Mouse (Mus musculus): ENCODE measurements around the gene Cst6. TPM values are rescaled to one million over a fixed set of nuclear protein-coding genes. Genes with fewer than 3 reads are reported as not detected.

Cst6 gene
- polyA plus RNA-seq (2014; fragmentation: Illumina TruSeq; extraction: RNeasy Lipid Tissue Mini Kit (QIAGEN cat#74804)): not detected

DNA sequence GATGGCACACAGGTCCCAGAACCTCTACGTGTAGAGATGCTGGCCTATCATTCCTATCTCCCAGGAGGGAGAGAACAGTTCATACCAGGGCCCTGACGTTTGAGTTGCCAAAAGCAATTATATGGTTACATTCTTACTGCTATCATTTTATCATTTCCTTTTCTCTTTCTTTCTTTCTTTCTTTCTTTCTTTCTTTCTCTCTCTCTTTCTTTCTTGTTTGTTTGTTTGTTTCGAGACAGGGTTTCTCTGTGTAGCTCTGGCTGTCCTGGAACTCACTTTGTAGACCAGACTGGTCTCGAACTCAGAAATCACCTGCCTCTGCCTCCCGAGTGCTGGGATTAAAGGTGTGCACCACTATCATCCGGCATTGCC, at the start of gene Cst6:
Gene Cst6, minus strand, starts transcription at position 73 of the 372 bp plus-strand sequence.

DNA sequence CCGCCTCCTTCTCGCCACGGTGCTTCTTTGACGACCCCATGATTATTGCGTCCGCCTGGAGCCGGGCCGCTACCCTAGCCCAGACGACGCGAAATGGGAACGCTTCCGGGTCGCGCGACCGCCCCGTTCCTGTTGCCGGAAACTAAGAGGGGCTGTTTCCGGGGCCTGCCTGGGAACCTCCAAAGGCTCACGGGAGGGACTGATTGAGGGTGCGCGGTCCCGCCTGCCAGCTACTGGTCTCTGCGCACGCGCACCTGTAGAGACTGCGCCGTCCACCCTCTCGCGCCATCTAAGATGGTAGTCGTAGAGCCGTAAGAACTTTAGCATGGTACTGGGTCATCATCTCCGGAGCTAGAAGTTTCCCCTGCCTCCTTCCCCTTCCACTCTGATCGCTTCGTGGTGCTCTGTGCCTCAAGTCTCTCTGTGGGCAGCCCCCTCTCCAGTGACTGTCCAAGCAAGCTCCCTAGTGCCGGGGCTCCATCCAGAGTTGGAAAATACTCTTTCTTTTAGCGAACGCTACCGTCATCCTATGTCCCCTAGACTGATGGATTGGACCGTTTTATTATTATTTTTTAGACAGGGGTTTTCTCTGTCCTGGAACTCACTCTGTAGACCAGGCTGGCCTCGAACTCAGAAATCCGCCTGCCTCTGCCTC, 39.3 kb upstream of the Cst6 start, which contains the start of gene Sart1:
Gene Sart1, minus strand, starts transcription at position 116 of the 655 bp plus-strand sequence.

DNA sequence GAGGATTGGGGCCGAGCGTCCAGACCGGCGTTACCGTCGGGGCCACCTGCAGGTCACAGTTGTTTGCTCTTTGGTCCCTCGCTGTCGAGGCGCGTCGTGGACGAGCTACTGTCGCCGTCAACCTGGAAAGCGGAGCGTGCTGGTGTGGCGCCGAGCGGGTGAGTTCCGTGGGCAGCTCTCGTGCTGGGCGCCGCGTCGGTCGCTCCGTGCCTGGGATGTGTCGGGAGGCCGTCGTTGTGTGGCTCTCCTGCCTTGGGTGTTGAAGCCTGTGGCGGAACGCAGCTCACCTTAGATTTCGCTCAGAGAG, 17.6 kb upstream of the Cst6 start, which contains the start of gene Banf1:
Gene Banf1, minus strand, starts transcription at position 116 of the 307 bp plus-strand sequence.

DNA sequence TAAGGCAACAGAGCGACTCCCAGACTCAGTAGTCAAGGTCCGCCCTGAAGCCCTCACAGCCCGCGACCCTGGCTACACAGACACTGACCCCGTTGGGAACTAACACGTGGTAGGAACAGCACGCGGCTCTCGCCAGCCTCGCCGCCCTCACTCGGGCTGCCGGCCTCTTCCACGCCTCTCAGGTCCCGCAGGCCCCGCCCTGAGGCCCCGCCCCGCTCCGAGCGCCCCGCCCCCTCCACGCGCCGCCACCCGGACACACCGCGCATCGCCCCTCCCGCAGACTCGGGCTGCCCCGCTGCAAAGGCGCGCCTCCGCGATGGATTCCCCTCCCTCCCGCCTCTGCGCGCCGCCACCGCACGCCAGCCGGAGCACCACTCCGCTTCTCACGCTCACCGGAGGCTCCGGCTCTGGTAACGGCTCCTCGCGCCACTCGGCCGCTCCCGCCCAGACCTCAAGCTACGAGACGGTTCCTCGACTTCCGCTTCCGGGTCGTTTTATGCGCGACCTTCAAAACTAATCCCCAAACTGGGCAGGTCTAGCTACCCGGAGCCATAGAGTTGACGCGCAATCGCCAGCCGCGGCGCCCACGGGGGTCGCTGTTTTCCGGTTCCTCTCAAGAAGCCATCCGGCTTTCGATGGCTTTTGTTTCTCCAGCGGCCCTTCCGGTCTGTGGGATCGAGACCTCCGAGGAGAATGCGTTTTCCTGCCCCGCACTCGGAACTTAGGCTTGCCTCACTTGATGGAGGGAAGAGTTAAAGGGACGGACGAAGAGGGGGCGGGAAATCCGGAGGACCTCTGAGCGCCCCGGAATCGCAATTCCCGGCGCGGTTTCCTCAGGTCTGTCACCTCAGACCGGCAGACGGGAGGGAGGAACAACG, 17.0 kb upstream of the Cst6 start, which contains the start of gene Eif1ad:
Gene Eif1ad, plus strand, starts transcription at position 567 of the 878 bp plus-strand sequence.

DNA sequence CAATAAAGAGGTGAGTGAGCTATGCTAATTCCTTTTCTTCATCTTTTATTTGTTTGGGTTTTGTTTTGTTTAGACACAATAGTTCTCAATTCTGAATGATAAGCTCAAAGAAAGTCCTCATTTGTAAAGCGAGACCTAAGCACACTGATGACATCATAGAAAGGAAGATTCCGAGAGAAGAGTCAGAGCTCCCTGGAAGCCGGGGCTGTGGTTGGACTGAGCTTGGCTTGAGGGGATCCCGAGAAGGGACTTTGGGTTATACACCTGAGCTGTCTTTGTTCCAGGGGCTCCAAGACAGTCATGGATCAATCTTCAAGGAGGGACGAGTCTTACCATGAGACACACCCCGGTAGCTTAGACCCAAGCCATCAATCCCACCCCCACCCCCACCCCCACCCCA, 13.9 kb downstream of the Cst6 start, which contains the start of gene Catsper1:
Gene Catsper1, plus strand, starts transcription at position 301 of the 400 bp plus-strand sequence.

DNA sequence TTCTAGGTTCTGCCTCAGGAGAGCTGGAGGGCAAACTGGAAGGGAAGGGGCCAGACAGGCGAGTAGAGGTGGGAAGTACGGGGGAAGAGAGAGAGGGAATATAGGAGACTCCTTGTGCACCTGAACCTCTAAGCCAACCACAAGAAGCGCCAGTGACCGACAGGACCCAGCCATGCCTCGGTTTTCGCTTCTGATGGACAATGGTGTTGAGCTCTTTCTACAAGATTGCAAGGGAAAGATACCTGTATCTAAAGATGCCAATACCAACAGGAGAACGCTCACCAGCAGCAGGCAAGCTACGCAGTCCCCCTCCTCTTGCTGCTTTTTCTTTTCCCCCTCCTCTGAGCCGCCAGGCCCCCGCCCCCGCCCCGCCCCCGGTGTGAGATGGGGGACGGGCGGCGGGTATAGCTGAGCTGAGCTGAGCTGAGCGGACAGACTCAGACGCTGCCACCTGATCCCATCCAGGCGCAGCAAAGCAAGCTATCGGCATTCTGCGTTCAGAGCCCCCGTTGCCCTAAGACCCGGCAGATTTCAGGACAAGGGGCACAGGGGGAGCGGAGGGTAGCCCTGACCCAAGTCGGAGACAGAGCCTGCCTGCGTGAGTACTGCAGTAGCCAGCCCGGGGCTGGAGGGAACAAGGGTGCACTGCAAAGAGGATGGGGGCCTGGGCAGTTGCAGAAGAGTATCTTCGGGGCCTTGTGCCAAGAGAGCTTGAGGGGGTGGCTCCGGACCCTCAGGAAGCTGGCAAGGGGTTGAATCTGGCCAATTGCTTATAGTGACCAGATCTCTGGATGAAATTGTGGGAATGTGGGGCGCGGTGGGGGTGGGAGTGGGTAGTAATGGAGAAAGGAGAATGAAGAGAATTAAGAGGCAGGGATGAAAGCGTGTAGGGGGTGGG, 51.2 kb downstream of the Cst6 start, which contains the start of gene Gal3st3:
Gene Gal3st3, plus strand, starts transcription at position 429 of the 898 bp plus-strand sequence.

DNA sequence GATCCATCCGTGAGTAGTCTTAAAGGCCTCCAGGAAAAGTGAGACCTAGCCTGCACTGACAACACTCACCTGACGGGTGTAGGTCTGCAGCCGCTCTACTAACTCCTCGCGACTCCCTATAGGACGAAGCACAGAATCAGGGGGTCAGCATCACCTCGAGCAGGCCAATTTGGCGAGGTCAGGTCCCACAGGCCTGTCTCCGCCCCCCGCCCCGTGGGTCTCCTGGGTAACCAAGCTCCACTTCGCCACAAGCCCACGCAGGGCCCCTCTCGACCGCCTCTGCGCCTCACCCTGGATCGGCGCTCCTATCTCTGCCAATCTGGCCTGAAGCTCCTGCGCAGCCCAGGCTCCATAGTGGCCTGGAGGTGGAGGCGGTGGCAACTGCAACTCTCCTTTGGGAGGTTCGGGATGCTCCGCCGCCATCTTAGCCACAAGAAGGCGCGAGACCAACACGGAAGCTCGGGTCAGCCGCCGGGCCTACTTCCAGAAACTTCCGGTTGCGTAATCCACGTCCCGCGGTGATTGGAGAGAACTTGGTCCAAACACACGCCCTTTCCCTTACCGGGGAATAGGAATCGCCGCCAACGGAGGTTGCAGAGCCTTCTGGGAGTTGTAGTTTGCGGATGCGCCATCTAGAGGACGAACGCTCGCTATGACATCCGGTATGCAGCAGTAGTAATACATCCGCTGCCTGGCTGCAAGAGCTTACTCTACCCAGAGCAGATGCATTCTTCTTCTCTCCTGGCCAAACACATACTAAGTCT, 54.2 kb downstream of the Cst6 start, which contains the start of gene Sf3b2:
Gene Sf3b2, minus strand, starts transcription at position 484 of the 764 bp plus-strand sequence.

Other genes with a start within 250 kb of the Cst6 start
- gene Rab1b, start 242.5 kb downstream of the Cst6 start, polyA plus RNA-seq (2014; fragmentation: Illumina TruSeq; extraction: RNeasy Lipid Tissue Mini Kit (QIAGEN cat#74804)): 1.1 TPM
- gene Klc2, start 231.0 kb downstream of the Cst6 start, polyA plus RNA-seq (2014; fragmentation: Illumina TruSeq; extraction: RNeasy Lipid Tissue Mini Kit (QIAGEN cat#74804)): 3.9 TPM
- gene Pacs1, start 76.5 kb downstream of the Cst6 start, polyA plus RNA-seq (2014; fragmentation: Illumina TruSeq; extraction: RNeasy Lipid Tissue Mini Kit (QIAGEN cat#74804)): 11.4 TPM
- 46.0 TPM for gene Sf3b2, start 54.1 kb downstream of the Cst6 start, polyA plus RNA-seq (2014; fragmentation: Illumina TruSeq; extraction: RNeasy Lipid Tissue Mini Kit (QIAGEN cat#74804))
- gene Gal3st3, start 51.2 kb downstream of the Cst6 start, polyA plus RNA-seq (2014; fragmentation: Illumina TruSeq; extraction: RNeasy Lipid Tissue Mini Kit (QIAGEN cat#74804)): not detected
- not detected for gene Catsper1, start 13.8 kb downstream of the Cst6 start, polyA plus RNA-seq (2014; fragmentation: Illumina TruSeq; extraction: RNeasy Lipid Tissue Mini Kit (QIAGEN cat#74804))
- gene Eif1ad, start 17.2 kb upstream of the Cst6 start, polyA plus RNA-seq (2014; fragmentation: Illumina TruSeq; extraction: RNeasy Lipid Tissue Mini Kit (QIAGEN cat#74804)): 12.7 TPM
- 9.0 TPM for gene Banf1, start 17.6 kb upstream of the Cst6 start, polyA plus RNA-seq (2014; fragmentation: Illumina TruSeq; extraction: RNeasy Lipid Tissue Mini Kit (QIAGEN cat#74804))
- 2.5 TPM for gene Sart1, start 39.1 kb upstream of the Cst6 start, polyA plus RNA-seq (2014; fragmentation: Illumina TruSeq; extraction: RNeasy Lipid Tissue Mini Kit (QIAGEN cat#74804))
- not detected for gene Tsga10ip, start 53.0 kb upstream of the Cst6 start, polyA plus RNA-seq (2014; fragmentation: Illumina TruSeq; extraction: RNeasy Lipid Tissue Mini Kit (QIAGEN cat#74804))
- 5.8 TPM for gene Drap1, start 75.4 kb upstream of the Cst6 start, polyA plus RNA-seq (2014; fragmentation: Illumina TruSeq; extraction: RNeasy Lipid Tissue Mini Kit (QIAGEN cat#74804))
- gene AI837181, start 75.6 kb upstream of the Cst6 start, polyA plus RNA-seq (2014; fragmentation: Illumina TruSeq; extraction: RNeasy Lipid Tissue Mini Kit (QIAGEN cat#74804)): not detected
- gene Fosl1, start 98.0 kb upstream of the Cst6 start, polyA plus RNA-seq (2014; fragmentation: Illumina TruSeq; extraction: RNeasy Lipid Tissue Mini Kit (QIAGEN cat#74804)): not detected
- gene Ccdc85b, start 108.3 kb upstream of the Cst6 start, polyA plus RNA-seq (2014; fragmentation: Illumina TruSeq; extraction: RNeasy Lipid Tissue Mini Kit (QIAGEN cat#74804)): 1.5 TPM
- 2.3 TPM for gene Fibp, start 111.0 kb upstream of the Cst6 start, polyA plus RNA-seq (2014; fragmentation: Illumina TruSeq; extraction: RNeasy Lipid Tissue Mini Kit (QIAGEN cat#74804))
- not detected for gene Ctsw, start 118.9 kb upstream of the Cst6 start, polyA plus RNA-seq (2014; fragmentation: Illumina TruSeq; extraction: RNeasy Lipid Tissue Mini Kit (QIAGEN cat#74804))
- gene Efemp2, start 124.4 kb upstream of the Cst6 start, polyA plus RNA-seq (2014; fragmentation: Illumina TruSeq; extraction: RNeasy Lipid Tissue Mini Kit (QIAGEN cat#74804)): 2.1 TPM
- 1.6 TPM for gene Mus81, start 138.8 kb upstream of the Cst6 start, polyA plus RNA-seq (2014; fragmentation: Illumina TruSeq; extraction: RNeasy Lipid Tissue Mini Kit (QIAGEN cat#74804))
- 190 TPM for gene Cfl1, start 140.9 kb upstream of the Cst6 start, polyA plus RNA-seq (2014; fragmentation: Illumina TruSeq; extraction: RNeasy Lipid Tissue Mini Kit (QIAGEN cat#74804))
- not detected for gene 1700020D05Rik, start 154.2 kb upstream of the Cst6 start, polyA plus RNA-seq (2014; fragmentation: Illumina TruSeq; extraction: RNeasy Lipid Tissue Mini Kit (QIAGEN cat#74804))
- not detected for gene Snx32, start 161.0 kb upstream of the Cst6 start, polyA plus RNA-seq (2014; fragmentation: Illumina TruSeq; extraction: RNeasy Lipid Tissue Mini Kit (QIAGEN cat#74804))
- 0.20 TPM for gene Ovol1, start 211.1 kb upstream of the Cst6 start, polyA plus RNA-seq (2014; fragmentation: Illumina TruSeq; extraction: RNeasy Lipid Tissue Mini Kit (QIAGEN cat#74804))
- not detected for gene Ap5b1, start 218.5 kb upstream of the Cst6 start, polyA plus RNA-seq (2014; fragmentation: Illumina TruSeq; extraction: RNeasy Lipid Tissue Mini Kit (QIAGEN cat#74804))

Measured in ovary, adult 10 weeks (tissue).